Mouse (Mus musculus): Measurements from ENCODE around the gene Gm20388. TPM values are rescaled to one million over a fixed set of nuclear protein-coding genes. Genes with fewer than 3 reads are reported as not detected.

The Gm20388 gene
- polyA plus RNA-seq, 1 experiment = 0.36 TPM

DNA sequence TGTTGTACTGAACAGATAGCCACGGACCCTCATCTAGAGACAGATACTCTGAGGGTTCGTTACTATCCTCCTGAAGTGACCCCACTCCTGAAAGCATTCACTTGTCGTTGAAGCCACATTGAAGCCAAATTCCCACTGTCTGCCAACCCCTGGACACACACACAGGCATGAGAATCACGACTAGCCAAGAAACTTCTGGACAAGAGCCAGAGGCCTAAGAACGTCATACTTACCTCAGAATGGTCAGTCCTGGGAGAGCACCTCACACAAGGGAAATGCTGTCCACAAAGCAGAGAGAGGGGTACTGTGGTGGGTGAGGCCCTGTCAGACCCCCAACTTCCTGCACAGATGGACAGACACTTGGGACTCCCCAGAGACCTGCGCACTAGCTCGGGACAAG is 1985.3 kb downstream of the Gm20388 start:
- no peaks in the 10 kb centered on the region for H3K9me3 ChIP-seq (ENCODE audit: control insufficient read depth, low read length)
- H3K36me3 ChIP-seq (ENCODE audit: control insufficient read depth) = peaks cover 92% of the 10 kb centered on the region
- TF ChIP-seq TAL1 (IDR thresholded peaks at IDR 0.05; ENCODE audit: low read length) (no peak), GATA1 (IDR thresholded peaks at IDR 0.05; ENCODE audit: low read length) (no peak)
- peaks cover 73% of the 10 kb centered on the region for H3K4me1 ChIP-seq (ENCODE audit: control insufficient read depth)
- no peak overlapping the region for H3K4me3 ChIP-seq (replicated peaks)
- H3K27me3 ChIP-seq (ENCODE audit: control insufficient read depth) = no peaks in the 10 kb centered on the region

DNA sequence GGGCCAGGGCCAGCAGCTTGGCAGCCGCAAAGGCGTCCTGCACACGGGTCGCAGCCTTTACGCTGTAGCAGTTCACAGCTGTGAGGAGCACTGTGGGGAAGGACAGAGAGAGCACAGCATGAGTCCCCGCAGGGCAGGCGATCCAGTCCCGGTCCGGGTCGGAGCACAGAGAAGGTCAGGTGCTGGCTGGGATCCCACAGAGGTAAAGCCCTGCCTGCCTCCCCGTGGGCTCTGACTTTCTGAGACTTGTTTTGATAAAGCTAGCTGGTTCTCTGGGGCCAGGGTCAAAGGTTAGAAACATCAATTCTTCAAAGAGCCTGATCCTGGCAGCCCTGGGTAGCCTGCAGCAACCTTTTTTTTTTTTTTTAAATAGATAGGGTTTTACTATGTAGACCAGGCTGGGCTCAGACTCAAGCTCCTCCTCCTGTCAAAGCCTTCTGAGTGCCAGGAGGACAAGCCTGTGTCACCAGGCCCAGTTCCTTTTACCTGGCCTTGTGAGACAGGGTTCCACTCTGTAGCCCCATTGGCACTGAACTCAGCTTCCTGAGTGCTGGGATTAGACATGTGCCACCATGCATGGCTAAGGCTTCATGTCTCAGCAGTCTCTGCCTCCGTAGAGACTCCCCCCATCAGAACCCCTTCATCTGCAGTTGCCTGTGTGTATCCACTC is 1986.0 kb downstream of the Gm20388 start:
- TF ChIP-seq TAL1 (IDR thresholded peaks at IDR 0.05; ENCODE audit: low read length) (no peak), GATA1 (IDR thresholded peaks at IDR 0.05; ENCODE audit: low read length) (no peak)
- Histone ChIP-seq H3K36me3 (ENCODE audit: control insufficient read depth) (peaks cover 92% of the 10 kb centered on the region), H3K4me1 (ENCODE audit: control insufficient read depth) (peaks cover 79% of the 10 kb centered on the region), H3K9me3 (ENCODE audit: control insufficient read depth, low read length) (no peaks in the 10 kb centered on the region), H3K27me3 (ENCODE audit: control insufficient read depth) (no peaks in the 10 kb centered on the region), H3K4me3 (replicated peaks) (no peak overlapping the region)

DNA sequence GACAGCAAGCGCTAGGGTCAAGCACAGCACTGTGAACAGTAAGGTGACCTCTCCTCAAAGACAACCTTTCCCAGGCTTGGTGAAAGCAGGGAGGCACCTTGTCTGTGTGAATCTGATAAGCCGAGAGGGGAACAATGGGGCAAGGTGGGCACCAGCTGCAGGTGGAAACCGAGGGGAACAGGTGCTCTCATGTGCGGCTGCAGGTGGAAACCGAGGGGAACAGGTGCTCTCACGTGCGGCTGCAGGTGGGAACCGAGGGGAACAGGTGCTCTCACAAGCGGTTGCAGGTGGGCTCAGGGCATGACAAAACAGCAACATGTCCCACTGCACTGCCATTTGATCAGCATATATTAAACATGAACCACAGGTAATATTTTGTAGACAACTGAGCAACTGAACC is 1986.6 kb downstream of the Gm20388 start:
- Histone ChIP-seq H3K36me3 (ENCODE audit: control insufficient read depth) (peaks cover 92% of the 10 kb centered on the region), H3K4me1 (ENCODE audit: control insufficient read depth) (peaks cover 84% of the 10 kb centered on the region), H3K9me3 (ENCODE audit: control insufficient read depth, low read length) (no peaks in the 10 kb centered on the region), H3K27me3 (ENCODE audit: control insufficient read depth) (no peaks in the 10 kb centered on the region), H3K4me3 (replicated peaks) (peak overlapping the region; percentile 65)
- TF ChIP-seq GATA1 (IDR thresholded peaks at IDR 0.05; ENCODE audit: low read length) (no peak), TAL1 (IDR thresholded peaks at IDR 0.05; ENCODE audit: low read length) (no peak)

DNA sequence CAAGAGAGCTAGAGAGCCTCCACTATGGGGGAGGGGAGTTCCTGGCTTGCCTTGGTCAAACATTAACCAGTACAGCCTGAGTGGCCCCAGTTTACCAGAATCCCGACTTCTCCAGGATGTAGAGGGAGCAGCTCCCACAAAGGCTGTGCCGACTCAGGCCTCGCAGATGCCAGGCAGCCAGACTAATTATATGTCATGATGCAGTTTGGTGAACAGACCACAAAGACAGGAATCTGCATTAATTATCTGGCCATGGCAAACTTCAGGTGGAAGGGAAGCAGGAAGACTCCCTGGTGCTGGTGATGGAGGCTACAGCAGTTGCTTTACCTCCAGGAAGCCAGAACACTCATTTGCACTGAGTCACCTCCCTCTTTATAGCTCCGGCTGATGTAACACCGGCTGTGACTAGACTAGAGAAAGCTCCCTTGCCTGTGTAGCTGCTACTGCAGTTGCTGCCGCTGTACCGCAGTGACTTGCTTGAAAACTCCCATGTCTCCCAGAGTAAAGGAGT is 1987.3 kb downstream of the Gm20388 start:
- Histone ChIP-seq H3K36me3 (ENCODE audit: control insufficient read depth) (peaks cover 92% of the 10 kb centered on the region), H3K27me3 (ENCODE audit: control insufficient read depth) (no peaks in the 10 kb centered on the region), H3K9me3 (ENCODE audit: control insufficient read depth, low read length) (no peaks in the 10 kb centered on the region), H3K4me3 (replicated peaks) (peak overlapping the region; percentile 65), H3K4me1 (ENCODE audit: control insufficient read depth) (peaks cover 91% of the 10 kb centered on the region)
- TF ChIP-seq GATA1 (IDR thresholded peaks at IDR 0.05; ENCODE audit: low read length) = no peak
- no peak for TF ChIP-seq TAL1 (IDR thresholded peaks at IDR 0.05; ENCODE audit: low read length)

DNA sequence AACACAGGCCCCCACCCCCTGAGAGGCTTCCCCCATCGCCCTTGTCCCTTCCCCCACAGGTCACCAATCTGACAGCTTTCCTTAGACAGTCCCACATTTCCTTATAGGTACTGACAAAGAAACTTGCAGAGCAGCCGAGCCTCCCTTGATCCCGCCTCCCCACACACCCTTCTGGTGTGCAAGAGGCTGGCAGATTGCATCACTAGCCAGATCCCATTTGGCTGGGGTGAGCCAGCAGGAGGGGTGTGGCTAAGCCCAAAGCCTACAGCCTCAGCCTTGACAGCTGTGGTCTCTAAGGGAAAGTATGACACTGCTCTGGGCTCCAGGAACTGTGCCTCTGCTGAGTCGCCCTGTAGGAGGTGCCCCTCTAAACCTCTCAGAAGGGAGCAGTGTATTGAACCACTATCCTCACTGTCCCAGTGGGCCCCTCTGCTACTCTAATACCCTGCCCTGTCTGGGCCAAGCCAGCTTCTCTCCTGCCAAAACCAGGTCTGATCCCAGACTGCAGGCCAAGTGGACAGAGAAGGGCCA is 1987.8 kb downstream of the Gm20388 start:
- Histone ChIP-seq H3K27me3 (ENCODE audit: control insufficient read depth) (no peaks in the 10 kb centered on the region), H3K4me1 (ENCODE audit: control insufficient read depth) (peaks cover 93% of the 10 kb centered on the region), H3K4me3 (replicated peaks) (peak overlapping the region; percentile 65), H3K36me3 (ENCODE audit: control insufficient read depth) (peaks cover 92% of the 10 kb centered on the region), H3K9me3 (ENCODE audit: control insufficient read depth, low read length) (no peaks in the 10 kb centered on the region)
- peak; percentile 40; the same call in 1 of the 2 replicates for TF ChIP-seq GATA1 (IDR thresholded peaks at IDR 0.05; ENCODE audit: low read length)
- TF ChIP-seq TAL1 (IDR thresholded peaks at IDR 0.05; ENCODE audit: low read length) = peak; percentile 46; the same call in 2 of the 3 replicates

DNA sequence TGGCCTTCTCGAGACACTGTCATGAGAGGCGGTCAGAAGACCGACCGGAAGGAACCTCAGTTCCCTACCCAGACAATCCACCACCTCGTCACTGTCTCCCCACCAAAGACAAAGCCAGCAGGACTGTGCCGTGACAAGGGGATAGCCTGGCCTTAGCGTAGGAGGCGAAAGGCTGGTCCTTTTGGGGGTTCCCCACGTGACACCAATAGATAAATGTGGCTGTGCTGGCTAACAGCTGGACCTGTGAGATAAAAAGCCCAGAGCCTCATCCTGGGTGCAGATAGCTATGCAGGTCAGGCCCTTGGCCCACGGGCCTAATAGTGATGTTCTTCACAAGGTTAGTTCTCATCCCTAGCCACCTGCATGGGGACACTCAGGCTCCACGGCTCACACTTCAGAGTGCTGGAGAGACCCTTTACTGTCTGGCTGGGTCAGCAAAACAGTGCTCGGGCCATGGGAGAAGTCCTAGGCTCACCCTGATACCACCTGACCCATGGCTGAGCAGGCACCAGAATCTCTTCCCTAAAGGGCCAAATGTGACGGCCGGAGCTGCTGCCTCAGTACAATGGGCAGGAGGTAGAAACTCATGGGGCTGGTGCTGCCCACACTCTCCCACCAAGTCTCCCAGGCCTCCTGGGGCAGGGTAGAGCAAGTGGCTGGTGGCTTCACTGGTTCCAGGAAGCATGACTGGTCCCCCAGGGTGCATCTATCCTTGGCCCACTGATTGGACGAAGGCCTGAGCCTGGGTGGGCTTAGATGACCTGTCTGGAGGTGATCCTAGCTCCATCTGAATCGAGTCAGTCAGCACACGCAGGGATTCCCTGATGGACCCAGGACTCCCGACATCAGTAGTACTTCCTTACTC is 1988.8 kb downstream of the Gm20388 start:
- Histone ChIP-seq H3K4me3 (replicated peaks) (peak overlapping the region; percentile 65), H3K36me3 (ENCODE audit: control insufficient read depth) (peaks cover 92% of the 10 kb centered on the region), H3K4me1 (ENCODE audit: control insufficient read depth) (peaks cover 99% of the 10 kb centered on the region), H3K9me3 (ENCODE audit: control insufficient read depth, low read length) (no peaks in the 10 kb centered on the region), H3K27me3 (ENCODE audit: control insufficient read depth) (no peaks in the 10 kb centered on the region)
- TF ChIP-seq GATA1 (IDR thresholded peaks at IDR 0.05; ENCODE audit: low read length) (peak; percentile 95), TAL1 (IDR thresholded peaks at IDR 0.05; ENCODE audit: low read length) (peak; percentile 99)

DNA sequence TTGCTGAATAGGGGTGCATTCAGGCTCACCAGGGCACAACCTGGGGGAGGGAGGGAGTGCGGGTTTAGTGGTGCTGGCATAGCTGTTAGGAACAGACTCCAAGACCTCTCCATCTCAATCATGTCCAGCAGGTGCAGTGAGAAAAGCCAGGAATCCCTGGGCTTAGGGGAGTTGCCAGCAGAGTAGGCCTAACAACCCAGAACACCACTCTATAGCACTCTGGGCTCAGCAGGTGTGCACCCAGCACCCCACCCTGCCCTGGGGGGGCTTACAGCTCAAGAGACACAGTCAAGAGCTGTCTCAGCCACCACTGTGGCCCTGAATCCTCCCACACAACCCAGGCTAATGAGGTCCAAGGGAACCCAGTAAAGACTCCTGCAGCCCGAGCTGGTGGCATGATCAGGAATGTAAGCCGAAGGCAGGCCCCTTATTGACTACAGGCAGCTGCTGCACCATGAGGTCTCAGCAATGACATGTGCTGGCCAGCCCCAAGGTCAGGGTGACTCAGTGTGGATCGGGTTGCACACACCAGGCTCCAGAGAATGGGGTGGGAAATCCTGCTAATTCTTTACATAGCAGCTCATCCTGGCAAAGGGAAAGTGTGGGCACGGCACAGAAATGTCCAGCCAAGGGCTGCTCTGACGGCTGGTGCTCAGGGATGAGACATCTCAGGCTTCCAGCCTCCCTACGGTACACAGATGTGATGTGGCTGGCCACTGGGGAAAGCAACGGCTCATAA is 1991.0 kb downstream of the Gm20388 start:
- H3K4me1 ChIP-seq (ENCODE audit: control insufficient read depth) = peaks cover 94% of the 10 kb centered on the region
- TF ChIP-seq TAL1 (IDR thresholded peaks at IDR 0.05; ENCODE audit: low read length) (no peak), GATA1 (IDR thresholded peaks at IDR 0.05; ENCODE audit: low read length) (no peak)
- peaks cover 89% of the 10 kb centered on the region for H3K36me3 ChIP-seq (ENCODE audit: control insufficient read depth)
- H3K9me3 ChIP-seq (ENCODE audit: control insufficient read depth, low read length) = no peaks in the 10 kb centered on the region
- no peaks in the 10 kb centered on the region for H3K27me3 ChIP-seq (ENCODE audit: control insufficient read depth)
- peak overlapping the region; percentile 37 for H3K4me3 ChIP-seq (replicated peaks)

DNA sequence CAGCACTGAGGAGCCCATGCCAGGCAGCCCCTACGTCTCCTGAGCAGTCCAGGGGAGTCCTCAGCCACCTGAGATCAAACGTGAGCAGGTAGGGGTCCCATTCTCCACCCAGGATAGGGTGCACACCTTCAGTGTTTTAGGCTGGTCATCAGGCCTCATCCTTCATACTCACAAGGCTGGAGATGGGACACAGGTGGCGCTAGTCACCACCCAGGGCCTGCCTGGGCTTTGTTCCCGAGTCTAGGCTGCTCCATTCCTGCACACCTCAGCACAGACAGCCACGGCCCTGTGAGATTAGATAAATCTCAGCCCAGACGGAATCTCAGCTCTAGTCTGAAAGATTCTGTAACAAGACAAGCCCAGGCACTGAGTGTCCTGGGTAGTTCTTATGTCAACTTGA is 1993.3 kb downstream of the Gm20388 start:
- TF ChIP-seq GATA1 (IDR thresholded peaks at IDR 0.05; ENCODE audit: low read length) (no peak), TAL1 (IDR thresholded peaks at IDR 0.05; ENCODE audit: low read length) (no peak)
- Histone ChIP-seq H3K9me3 (ENCODE audit: control insufficient read depth, low read length) (no peaks in the 10 kb centered on the region), H3K4me1 (ENCODE audit: control insufficient read depth) (peaks cover 87% of the 10 kb centered on the region), H3K4me3 (replicated peaks) (peak overlapping the region; percentile 100), H3K36me3 (ENCODE audit: control insufficient read depth) (peaks cover 70% of the 10 kb centered on the region), H3K27me3 (ENCODE audit: control insufficient read depth) (no peaks in the 10 kb centered on the region)

All from erythroblast, embryonic 14.5 days (primary cell).